Mouse (Mus musculus) liver, postnatal 0 days (tissue): ENCODE results near the gene Fignl2.

Experiments
- CTCF ChIP-seq: sonication (generic); IDR thresholded peaks from 2 replicates; pipeline ENCODE4 v1.5.1; 2016; ENCODE audit warnings: antibody characterized with exemption, low read depth
- EP300 ChIP-seq: IDR thresholded peaks from 2 replicates; pipeline ENCODE4 v1.6.1; 2016; ENCODE audit warnings: antibody characterized with exemption, low read depth, mild to moderate bottlenecking

- TF ChIP-seq CTCF (no peak), EP300 (no peak)
These were observed 12.0 kb downstream of the Fignl2 start for GRCm38 (mm10) chr15:101066364-101066847.
